Mouse (Mus musculus) intestine, postnatal 0 days (tissue): ENCODE measurements around the gene Itgb3bp. TPM values are rescaled to one million over a fixed set of nuclear protein-coding genes. Genes with fewer than 3 reads are reported as not detected.

Experiments used
- ATAC-seq: fragments of 200-750 bp; cut with Nextera tagmentation; 2 replicates; pipeline ENCODE4 v1.8.0; 2017; ENCODE audit warnings: mild to moderate bottlenecking, moderate TSS enrichment, moderate library complexity
- H3K27ac ChIP-seq: fragments of 300-500 bp; sonication (generic); 2 replicates; pipeline ENCODE4 v1.5.1; 2014; ENCODE audit warnings: mild to moderate bottlenecking, low read depth, low read length, moderate library complexity
- H3K27me3 ChIP-seq: fragments of 300-500 bp; sonication (generic); replicated peaks from 2 replicates; pipeline ENCODE4 v1.6.1; 2014; ENCODE audit warnings: low read length, mixed read lengths; ENCODE audit not compliant: control insufficient read depth, insufficient read depth
- H3K36me3 ChIP-seq: fragments of 300-500 bp; sonication (generic); 2 replicates; pipeline ENCODE4 v1.6.1; 2014; ENCODE audit warnings: mild to moderate bottlenecking, moderate library complexity; ENCODE audit not compliant: control insufficient read depth, insufficient read depth
- H3K4me1 ChIP-seq: fragments of 300-500 bp; sonication (generic); replicated peaks from 2 replicates; pipeline ENCODE4 v1.6.1; 2014; ENCODE audit warnings: antibody characterized with exemption, low read length, mixed read lengths; ENCODE audit not compliant: control insufficient read depth, insufficient read depth
- H3K4me2 ChIP-seq: fragments of 300-500 bp; sonication (generic); replicated peaks from 2 replicates; pipeline ENCODE4 v1.6.1; 2014; ENCODE audit warnings: low read depth, mild to moderate bottlenecking, moderate library complexity
- H3K4me3 ChIP-seq: fragments of 300-500 bp; sonication (generic); 2 replicates; pipeline ENCODE4 v1.5.1; 2014; ENCODE audit warnings: low read depth, low read length
- H3K9ac ChIP-seq: fragments of 300-500 bp; sonication (generic); 2 replicates; pipeline ENCODE4 v1.6.1; 2014; ENCODE audit warnings: mild to moderate bottlenecking, low read depth, low read length
- H3K9me3 ChIP-seq: fragments of 300-500 bp; sonication (generic); 2 replicates; pipeline ENCODE4 v1.6.1; 2016; ENCODE audit warnings: mixed run types; ENCODE audit not compliant: control insufficient read depth
- CTCF ChIP-seq: sonication (generic); IDR thresholded peaks from 2 replicates; pipeline ENCODE4 v1.5.1; 2016; ENCODE audit warnings: low read depth, mild to moderate bottlenecking, control low read depth, antibody characterized with exemption, moderate library complexity
- WGBS: fragments of 180-500 bp; shearing (Covaris S2); extraction: QIAGEN DNeasy Blood & Tissue Kit; methylation state at CpG from one replicate; pipeline ENCODE4 v1.1.7; 2014; 5-methylcytosine and 5-hydroxymethylcytosine counted together
- polyA plus RNA-seq: library from polyadenylated mRNA; unstranded; fragments of >200 nt; fragmentation: Nextera tagmentation; extraction: Ambion mirVana; gene quantifications from 2 replicates; pipeline ENCODE4 v1.2.1, GENCODE M21; 2015

The Itgb3bp gene
- polyA plus RNA-seq, 1 experiment from 2014 or later = 22.4 TPM

DNA sequence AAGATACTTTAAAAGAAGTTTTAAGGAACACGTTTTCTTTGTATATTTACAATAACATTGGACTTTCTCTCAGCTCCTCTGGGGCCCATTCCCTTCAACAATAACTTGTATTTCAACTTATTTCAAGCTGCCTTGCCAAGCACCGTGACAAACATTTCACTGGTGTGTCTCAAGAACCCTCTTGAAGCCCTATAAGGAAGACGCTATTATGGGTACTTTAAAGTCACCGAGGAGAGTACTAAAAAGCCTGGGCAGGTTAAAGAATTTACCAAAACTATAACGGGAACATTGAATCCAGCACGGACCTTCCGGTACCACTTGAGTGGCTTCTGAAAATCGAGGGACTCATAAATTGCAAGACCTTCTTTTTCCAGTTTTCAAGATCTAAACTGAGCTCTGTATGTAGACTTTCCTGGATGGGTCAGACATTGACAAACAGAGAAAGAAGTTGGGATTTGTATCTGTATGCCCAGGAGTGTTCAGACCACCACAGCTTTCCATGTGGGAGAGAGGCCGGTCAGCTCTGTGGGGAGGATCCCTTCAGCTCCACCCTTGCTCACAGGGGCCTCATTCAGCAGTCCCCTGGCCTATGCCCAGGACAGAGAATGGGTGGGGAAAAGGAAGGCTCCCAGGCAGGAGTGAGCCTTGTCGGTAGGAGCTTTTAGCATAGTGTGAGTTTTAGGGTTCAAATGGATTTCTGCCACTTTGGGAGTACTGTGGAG is 1.1 kb upstream of the Itgb3bp start:
- Histone ChIP-seq H3K36me3 (no peaks in the 10 kb centered on the region), H3K9me3 (no peaks in the 10 kb centered on the region), H3K27ac (peak overlapping the region; percentile 94), H3K4me3 (peak overlapping the region; percentile 76), H3K4me2 (peak overlapping the region; percentile 86), H3K4me1 (no peaks in the 10 kb centered on the region; the same call in 1 of the 2 replicates), H3K9ac (peak overlapping the region; percentile 66), H3K27me3 (no peaks in the 10 kb centered on the region)
- no peak for ATAC-seq
- 35% methylated on average over 10 of the region's 10 CpGs for WGBS
- TF ChIP-seq CTCF = no peak

DNA sequence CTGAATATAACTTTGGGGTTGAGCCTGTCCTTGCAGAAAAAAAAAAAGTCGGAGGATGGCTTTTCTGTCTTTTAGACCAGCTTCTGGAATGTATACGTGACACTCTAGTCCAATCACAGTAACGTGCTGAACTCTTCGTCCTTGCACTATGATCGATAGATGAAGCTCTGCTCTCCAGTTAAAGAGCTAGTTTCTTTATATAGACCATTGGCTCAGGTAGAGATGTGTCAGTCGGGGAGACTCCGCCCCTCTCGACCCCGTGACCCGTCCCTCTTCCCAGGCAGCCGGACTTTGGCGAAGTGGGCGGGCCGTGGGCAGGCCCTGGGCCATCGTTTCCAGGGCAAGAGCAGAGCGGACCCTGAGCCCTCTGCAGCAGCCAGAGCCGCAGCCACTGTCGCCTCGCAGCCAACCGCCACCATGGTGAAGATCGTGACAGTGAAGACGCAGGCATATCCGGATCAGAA is 432 bp downstream of the Itgb3bp start, which contains the start of gene Pgm1:
TSS of gene Pgm1 (plus strand) at position 266 of the 464 bp plus-strand sequence.
- 1% methylated on average over 23 of the region's 23 CpGs for WGBS

GRCm38 (mm10) chr4:99928521-99928920 is 1.1 kb downstream of the Itgb3bp start:
- Histone ChIP-seq H3K36me3 (no peaks in the 10 kb centered on the region), H3K9ac (no peak overlapping the region), H3K4me2 (no peak overlapping the region), H3K27ac (peak overlapping the region; percentile 94; the same call in 1 of the 2 replicates), H3K27me3 (no peaks in the 10 kb centered on the region), H3K9me3 (no peaks in the 10 kb centered on the region), H3K4me3 (no peak overlapping the region), H3K4me1 (no peaks in the 10 kb centered on the region; the same call in 1 of the 2 replicates)
- 41% methylated on average over 6 of the region's 6 CpGs for WGBS
- ATAC-seq = no peak
- TF ChIP-seq CTCF = no peak

More for the DNA sequence above, 432 bp downstream of the Itgb3bp start, which contains the start of gene Pgm1:
- peak within 1 kb of the TSS; percentile 76 for H3K4me3 ChIP-seq
- peak within 1 kb of the TSS; percentile 94 for H3K27ac ChIP-seq
- no peaks in the 10 kb centered on the region for H3K9me3 ChIP-seq
- H3K9ac ChIP-seq = peak within 1 kb of the TSS; percentile 66
- no peaks in the 10 kb centered on the region for H3K36me3 ChIP-seq
- TF ChIP-seq CTCF = no peak
- ATAC-seq = peak; percentile 90
- H3K4me2 ChIP-seq = peak within 1 kb of the TSS; percentile 86
- no peaks in the 10 kb centered on the region for H3K27me3 ChIP-seq
- no peaks in the 10 kb centered on the region; the same call in 1 of the 2 replicates for H3K4me1 ChIP-seq

DNA sequence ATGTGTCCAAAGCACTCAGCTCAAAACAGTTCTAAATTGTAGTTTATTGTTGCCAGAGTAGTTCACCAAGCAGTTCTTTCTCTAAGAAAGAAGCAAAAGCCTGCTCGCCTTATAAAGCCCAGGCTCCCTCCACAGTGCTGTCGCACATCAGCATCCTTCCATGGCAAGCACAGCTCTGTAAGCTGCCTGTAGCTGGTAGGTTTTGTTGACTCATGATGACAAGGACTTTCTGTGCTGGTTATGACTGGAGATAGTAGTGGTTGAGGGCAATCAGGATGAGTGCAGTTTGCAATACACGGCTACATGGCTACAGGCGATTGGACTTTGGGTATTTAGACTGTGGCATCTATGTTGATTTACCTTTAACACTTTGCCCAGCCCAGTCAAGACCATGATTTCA is 3.2 kb downstream of the Itgb3bp start:
- H3K9ac ChIP-seq = no peak overlapping the region
- no peak for TF ChIP-seq CTCF
- 68% methylated on average over 4 of the region's 4 CpGs for WGBS
- no peaks in the 10 kb centered on the region for H3K9me3 ChIP-seq
- no peaks in the 10 kb centered on the region for H3K36me3 ChIP-seq
- H3K4me1 ChIP-seq = no peaks in the 10 kb centered on the region; the same call in 1 of the 2 replicates
- H3K27me3 ChIP-seq = no peaks in the 10 kb centered on the region
- no peak overlapping the region for H3K4me2 ChIP-seq
- no peak overlapping the region for H3K4me3 ChIP-seq
- no peak overlapping the region for H3K27ac ChIP-seq
- ATAC-seq = peak; percentile 26

DNA sequence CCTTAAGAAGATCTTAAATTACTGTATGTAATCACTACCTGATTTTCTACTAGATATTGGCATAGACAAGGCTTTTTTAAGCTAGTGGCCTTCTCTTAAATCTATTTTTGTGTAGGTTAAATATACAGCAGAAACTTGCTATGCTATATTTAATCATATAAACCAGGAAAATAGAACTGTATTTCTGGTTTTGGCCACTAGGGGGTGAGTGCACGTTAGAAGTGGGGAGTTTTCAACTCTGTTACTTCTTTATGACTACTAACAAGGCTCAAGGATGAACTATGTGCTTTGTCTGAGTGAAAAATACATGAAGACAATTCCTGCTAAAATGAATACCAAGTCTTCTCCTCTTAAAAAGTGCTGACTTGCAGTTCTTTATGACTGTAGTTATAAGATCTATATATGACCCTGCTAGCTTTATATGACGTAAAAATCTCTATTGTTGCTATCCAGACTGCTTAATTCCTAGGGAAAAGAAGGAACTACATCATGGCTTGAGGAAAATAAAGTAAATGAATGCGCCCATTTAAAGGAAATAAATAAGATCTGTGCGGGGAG is 15.6 kb downstream of the Itgb3bp start:
- Histone ChIP-seq H3K27me3 (no peaks in the 10 kb centered on the region), H3K36me3 (0 out of 2 replicates have a peak, but pooled peaks cover 6% of the 10 kb centered on the region), H3K9me3 (no peaks in the 10 kb centered on the region), H3K4me2 (no peak overlapping the region), H3K4me1 (no peaks in the 10 kb centered on the region), H3K27ac (no peak overlapping the region), H3K4me3 (no peak overlapping the region), H3K9ac (no peak overlapping the region)
- ATAC-seq = no peak
- 68% methylated on average over 4 of the region's 4 CpGs for WGBS
- TF ChIP-seq CTCF = peak; percentile 80

- TF ChIP-seq CTCF = no peak
- no peak overlapping the region for H3K27ac ChIP-seq
- H3K27me3 ChIP-seq = no peaks in the 10 kb centered on the region
- H3K9me3 ChIP-seq = no peaks in the 10 kb centered on the region
- H3K9ac ChIP-seq = no peak overlapping the region
- no peak for ATAC-seq
- H3K4me3 ChIP-seq = no peak overlapping the region
- no peaks in the 10 kb centered on the region for H3K4me1 ChIP-seq
- no peaks in the 10 kb centered on the region for H3K36me3 ChIP-seq
- H3K4me2 ChIP-seq = no peak overlapping the region
Measured at GRCm38 (mm10) chr4:99882405-99882804, 47.2 kb downstream of the Itgb3bp start.
